Mouse (Mus musculus) G1E (cell line): Measurements from ENCODE around the gene Rprd1b.

Experiments
- CTCF ChIP-seq: IDR thresholded peaks from 2 replicates; pipeline ENCODE4 v1.5.1; 2012; ENCODE audit warnings: low read depth, low read length, inconsistent platforms, mixed read lengths
- TAL1 ChIP-seq: conservative IDR thresholded peaks from 2 replicates; pipeline ENCODE4 v1.6.1; 2012; ENCODE audit warnings: low read depth, low read length, inconsistent platforms, mixed read lengths

GRCm38 (mm10) chr2:158043504-158043903 is 15.2 kb downstream of the Rprd1b start:
- no peak for TF ChIP-seq TAL1
- TF ChIP-seq CTCF = no peak
